Mouse (Mus musculus) neutrophil, adult 5-6 weeks (primary cell): Measurements from ENCODE around the gene Abhd17c. TPM values are rescaled to one million over a fixed set of nuclear protein-coding genes. Genes with fewer than 3 reads are reported as not detected.

Source experiments
- ATAC-seq: fragments of 151-379, 151-347 bp; 2 replicates; pipeline ENCODE4 v1.8.0; 2017; ENCODE audit warnings: mild to moderate bottlenecking, moderate TSS enrichment; ENCODE audit not compliant: insufficient number of reproducible peaks, poor library complexity, low FRiP score, severe bottlenecking; ENCODE audit errors: extremely low read depth
- total RNA-seq: library from RNA; stranded (forward); fragments of 200-1000 nt; gene quantifications from 2 replicates; pipeline ENCODE4 v1.2.3, GENCODE M21; 2017

Gene Abhd17c
- total RNA-seq, 1 experiment from 2014 or later: 8.6 TPM

DNA sequence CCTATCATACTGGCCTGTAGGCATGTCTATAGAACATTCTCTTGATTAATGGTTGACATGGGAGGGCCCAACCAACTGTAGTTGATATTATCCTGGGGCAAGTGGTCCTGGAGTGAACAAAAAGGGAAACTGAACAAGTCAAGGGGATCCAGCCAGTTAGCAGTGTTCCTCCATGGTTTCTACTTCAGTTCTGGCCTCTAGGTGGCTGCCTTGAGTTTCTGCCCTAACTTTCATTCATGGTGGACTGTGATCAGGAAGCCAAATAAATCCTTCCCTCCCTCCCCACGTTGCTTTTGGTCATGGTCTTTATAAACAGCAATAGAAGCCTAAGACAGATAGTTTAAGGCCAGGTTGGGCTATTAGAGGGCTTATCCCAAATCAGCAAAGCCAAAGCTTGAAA lies 61.9 kb downstream of the Abhd17c start:
- ATAC-seq: no peak

DNA sequence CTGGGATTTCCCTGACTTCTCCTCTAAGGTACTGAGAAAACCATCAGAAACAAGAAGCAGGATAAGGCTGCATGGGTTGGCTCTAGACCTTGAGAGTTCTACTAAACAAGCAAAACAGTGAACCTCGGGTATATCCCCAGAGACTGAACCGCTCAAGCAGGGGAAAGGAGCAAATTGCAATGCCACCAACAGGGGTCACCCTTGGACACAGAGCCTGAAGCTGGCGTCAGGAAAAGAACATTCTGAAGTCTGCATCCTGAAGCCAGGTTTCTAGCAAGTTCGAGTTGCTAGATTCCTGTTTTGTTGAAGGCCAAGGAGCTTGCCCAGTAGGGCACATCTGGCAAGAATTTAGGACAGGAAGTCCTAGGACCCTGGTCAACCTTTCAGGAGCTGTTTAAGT lies 62.7 kb downstream of the Abhd17c start:
- ATAC-seq: no peak

DNA sequence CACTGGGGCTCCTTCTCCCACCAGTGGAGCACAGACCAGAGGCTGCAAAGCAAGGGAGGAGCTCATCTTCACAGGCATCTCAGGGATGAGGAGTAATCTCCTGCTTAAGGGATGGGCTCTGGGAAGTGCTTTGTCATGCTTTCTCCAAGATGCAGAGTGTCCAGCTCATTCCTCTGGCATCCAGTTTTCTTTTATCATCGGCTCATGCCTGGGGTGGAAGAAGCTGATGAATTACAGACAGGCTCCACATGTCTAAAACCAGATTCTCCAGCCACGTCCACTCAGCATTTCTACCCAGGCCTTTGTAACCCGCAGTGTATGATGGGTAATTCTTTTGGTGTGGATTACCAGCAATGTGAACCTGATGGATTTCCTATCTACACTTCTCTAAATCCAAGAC lies 63.5 kb downstream of the Abhd17c start:
- ATAC-seq: no peak

DNA sequence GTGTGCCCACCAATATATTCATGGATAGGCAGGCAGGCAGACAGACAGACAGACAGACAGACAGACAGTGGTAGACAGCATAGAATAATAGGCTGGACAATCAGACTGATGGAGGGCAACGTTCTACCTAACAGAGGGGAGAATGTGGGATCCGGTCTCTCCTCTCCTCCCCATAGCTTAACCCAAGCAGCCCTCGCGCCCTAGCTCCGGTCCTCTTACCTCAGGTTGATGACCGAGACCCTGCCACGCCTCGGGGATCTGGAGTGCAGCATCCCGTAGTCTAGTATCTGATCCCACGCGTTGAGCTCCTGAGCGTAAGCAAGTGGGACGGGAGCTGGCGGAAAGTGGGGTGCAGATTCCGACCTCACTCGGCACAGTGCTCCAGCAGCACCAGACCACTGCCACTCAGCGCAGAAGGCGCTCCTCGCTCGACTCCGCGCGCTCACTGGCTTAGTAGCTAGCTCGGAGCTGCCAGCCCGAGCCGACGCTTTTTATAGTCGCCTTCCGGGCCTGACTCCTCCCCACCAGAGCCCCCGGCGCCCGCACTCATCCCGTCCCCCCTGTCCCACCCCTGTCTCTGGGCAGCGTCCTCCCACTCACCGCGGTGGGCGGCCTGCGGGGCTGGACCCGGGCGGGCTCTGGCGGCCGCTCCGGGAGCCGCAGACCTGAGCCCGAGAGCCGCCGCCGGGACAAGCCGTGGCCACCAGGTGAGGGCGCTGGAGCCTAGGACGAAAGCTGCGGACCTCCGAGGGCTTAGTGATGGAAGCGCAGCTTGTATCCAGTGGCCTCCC lies 65.5 kb downstream of the Abhd17c start, which contains the start of gene Cemip:
Cemip (minus strand) TSS at position 464 of the 791 bp plus-strand sequence.
- no peak for ATAC-seq

DNA sequence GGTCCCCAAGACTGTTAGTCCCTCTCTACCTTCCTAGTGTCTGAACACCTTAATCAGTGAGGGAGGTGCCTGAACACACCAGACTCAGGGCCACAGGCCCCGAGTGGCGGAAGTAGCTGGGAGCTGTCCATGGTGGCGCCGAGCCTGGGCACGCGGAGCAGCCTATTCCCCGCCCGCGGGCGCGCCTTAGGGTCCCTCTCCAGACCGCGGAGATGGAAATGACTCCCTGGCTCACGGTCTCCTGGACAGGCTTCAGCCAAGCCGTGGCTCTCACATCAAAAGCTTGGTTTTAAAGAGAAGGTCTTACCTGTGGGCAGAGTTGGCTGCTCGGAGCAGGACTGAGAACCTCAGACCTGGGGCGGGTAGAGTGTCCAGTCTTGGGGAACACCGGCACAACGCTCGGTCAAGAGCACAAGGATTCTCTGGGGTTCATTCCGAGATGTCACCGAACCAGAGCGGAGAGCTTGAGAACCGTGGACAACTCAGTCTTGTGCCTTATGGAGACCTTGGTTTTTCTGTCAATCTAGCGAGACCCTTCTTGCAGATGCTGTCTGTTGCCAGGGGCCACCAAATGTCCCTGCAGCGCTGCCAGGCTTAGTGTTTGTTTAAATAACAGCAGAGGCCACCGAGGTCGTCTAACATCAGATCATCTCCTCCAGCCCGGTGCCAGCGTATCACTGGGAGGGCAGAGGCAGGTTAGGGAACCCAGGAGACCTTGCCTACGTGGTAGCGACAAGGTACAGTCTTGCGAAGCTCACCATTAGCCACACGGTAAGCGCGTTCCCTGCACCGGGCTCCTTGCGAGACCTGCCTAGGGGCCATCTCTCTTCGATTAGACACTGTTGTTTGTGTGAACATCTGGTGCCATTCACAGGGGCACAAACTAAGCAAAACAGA lies 66.4 kb downstream of the Abhd17c start:
- no peak for ATAC-seq

DNA sequence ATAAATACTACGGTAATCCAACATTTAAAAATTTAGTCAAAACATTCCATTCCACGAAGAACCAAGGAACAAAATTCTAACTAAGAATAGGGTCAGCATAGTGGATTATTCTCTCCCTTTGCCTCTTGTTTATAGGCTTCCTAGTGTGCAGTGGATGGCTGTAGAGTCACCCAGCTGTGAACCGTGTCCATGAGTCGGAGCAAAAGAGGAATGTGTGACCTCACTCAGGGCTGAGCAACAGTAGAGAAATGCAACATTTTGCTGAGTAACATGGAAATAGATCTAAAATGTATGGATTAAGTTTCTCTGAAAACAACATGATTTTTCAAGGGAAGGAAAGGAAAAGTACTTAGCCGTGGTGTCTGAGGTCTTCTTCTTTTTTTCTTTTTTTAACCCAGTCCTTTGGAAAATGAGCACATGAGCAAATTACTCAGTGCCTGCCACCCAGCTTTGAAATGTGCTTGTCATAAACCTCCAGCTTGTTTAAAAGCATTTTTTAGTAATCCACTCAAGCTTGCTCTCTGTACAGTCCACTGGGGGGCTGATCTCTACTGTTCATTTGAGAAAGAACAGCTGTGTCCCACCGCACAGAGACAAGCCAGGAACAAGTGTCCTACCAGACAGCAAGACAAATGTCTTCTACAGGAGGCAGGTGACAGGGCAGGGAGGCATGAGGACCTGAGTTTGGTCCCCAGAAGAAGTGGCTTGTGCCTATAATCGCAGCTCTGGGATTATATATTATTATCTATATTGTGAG lies 74.3 kb downstream of the Abhd17c start:
- no peak for ATAC-seq

DNA sequence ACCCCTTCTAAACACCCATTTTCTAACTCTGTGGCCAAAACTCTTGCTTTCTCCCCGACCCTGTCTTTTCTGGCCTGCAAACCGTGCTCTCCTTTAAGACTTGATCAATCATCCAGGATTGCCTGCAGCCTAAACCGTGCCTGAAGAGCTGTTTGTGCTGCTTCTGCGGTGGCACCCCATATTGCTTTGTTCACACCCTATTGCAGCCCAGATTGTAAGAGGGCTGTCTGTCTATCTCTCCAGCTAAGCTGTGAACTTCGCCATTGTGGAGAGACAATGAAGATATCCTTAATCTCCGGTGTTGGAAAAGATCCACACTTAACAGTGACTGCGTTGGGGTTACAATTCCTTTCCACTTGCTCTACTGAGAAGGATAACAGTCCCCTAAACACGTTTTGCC lies 77.4 kb downstream of the Abhd17c start:
- no peak for ATAC-seq

DNA sequence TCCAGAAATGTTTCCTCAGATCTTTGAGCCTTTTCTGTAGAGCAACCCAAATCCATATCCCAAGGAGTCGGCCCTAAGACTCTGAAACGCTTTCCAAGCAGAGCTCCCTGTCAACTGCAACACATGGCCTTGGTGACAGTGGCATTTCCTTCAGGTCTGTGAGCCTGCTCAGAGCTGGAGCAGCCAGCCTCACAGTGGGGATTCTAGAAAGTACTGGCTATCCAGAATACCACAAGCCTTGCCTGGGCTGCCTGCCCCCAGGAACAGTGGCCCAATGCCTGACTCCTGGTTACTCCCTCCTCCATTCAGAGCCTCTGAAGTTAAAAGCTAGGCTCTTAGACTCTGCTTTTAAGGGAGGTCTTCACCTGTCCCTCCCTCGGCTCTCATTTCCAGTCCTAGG lies 77.8 kb downstream of the Abhd17c start:
- no peak for ATAC-seq

DNA sequence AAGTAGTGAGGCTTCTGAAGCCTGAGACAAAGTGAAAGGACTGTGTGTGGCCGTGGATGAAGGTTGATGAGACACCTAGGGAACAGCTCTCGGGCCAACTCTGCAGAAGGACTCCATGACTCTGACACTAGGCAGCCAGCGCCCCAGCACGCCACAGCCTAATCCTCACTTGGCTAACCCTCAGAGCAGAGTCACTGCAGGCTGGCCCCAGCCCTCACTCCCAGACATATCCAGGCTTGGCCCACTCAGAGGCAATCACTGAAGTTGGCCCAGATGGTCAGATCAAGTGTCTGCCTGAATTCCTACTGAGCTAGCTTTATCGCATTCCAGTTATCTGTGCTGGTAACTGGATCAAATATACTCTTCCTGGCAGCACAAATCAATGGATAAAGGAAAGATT lies 82.8 kb downstream of the Abhd17c start:
- no peak for ATAC-seq

DNA sequence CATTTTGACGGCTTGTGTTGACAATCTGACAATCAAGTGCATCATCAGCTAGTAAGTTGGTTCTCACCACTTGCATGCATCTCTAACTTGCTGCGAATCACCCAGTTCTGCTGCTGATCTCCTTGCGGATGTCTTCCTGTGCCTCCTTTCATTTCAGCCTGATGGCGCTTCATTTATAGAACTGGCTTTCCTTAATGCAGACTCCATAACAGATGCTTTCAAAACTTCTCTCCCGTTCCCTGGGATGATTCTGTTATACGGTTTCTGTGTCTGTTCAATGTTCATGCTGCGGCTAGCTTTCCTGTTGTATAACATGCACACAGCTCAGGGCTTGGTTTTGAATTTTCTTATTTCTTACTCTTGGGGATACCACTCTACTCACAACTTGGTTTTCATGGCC lies 91.9 kb downstream of the Abhd17c start:
- no peak for ATAC-seq

Other genes with a start within 250 kb of the Abhd17c start
- not detected in 2 replicates for gene Cemip, start 65.4 kb downstream of the Abhd17c start, total RNA-seq